Comparison of ENCODE assay signal across 10 mouse cellular contexts in genomic region chr8:71376423-71377030, GRCm38 (mm10). TPM values are rescaled to one million over a fixed set of nuclear protein-coding genes. Genes with fewer than 3 reads are reported as not detected.
DNase-seq lines count a peak whose midpoint lies in the region; ATAC-seq and TF ChIP-seq lines count a peak whose summit lies in the region.
"Had no signal": no experiment of that assay in that cellular context is flagged by ENCODE, and none has a peak within 500 bp of the region (broad histone marks: within the 10 kb centered on the region; RNA-seq: fewer than 3 reads in every experiment).

No protein-coding gene starts in this region.

- no peak overlapping the region for H3K27ac ChIP-seq in heart, embryonic 11.5 days (ENCODE audit: low read depth, low read length)
- H3K27ac ChIP-seq in intestine, postnatal 0 days (ENCODE audit: low read depth, low read length), result 0 out of 2 replicates have a peak overlapping the region, but pooled peaks have one; percentile 70
- peak overlapping the region; percentile 68; the same call in 1 of the 2 replicates for H3K27ac ChIP-seq in midbrain, embryonic 12.5 days (replicated peaks)

- DNase-seq in heart, postnatal 25 days (ENCODE audit: low spot score), result no peak
- DNase-seq in cerebellum, postnatal 36 days, result peak; percentile 20 to 36
- no peak for DNase-seq in layer of hippocampus, adult 9-10 months (ENCODE audit: low spot score)
- no peak for DNase-seq in layer of hippocampus, adult 8-10 months (ENCODE audit: low spot score in 2 of 2)

- 51% methylated on average over 8 of the region's 8 CpGs for WGBS in heart, embryonic 11.5 days (ENCODE audit: insufficient replicate concordance)
- WGBS in intestine, postnatal 0 days, result 52% methylated on average over 8 of the region's 8 CpGs
- WGBS in midbrain, embryonic 12.5 days, result 40% methylated on average over 8 of the region's 8 CpGs

- H3K4me2 ChIP-seq in heart, embryonic 11.5 days, result peak overlapping the region; percentile 61
- H3K4me2 ChIP-seq in intestine, postnatal 0 days (replicated peaks; ENCODE audit: low read depth), result peak overlapping the region; percentile 58
- peak overlapping the region; percentile 56 for H3K4me2 ChIP-seq in midbrain, embryonic 12.5 days (replicated peaks)

- intact Hi-C loops in heart, postnatal 25 days (cut with DNase I), result no loop called here

- peaks cover 35% of the 10 kb centered on the region for H3K4me1 ChIP-seq in heart, embryonic 11.5 days (ENCODE audit: control insufficient read depth, insufficient read depth, low read length)
- peaks cover 19% of the 10 kb centered on the region; the same call in 1 of the 2 replicates for H3K4me1 ChIP-seq in intestine, postnatal 0 days (replicated peaks; ENCODE audit: control insufficient read depth, insufficient read depth, low read length)
- peaks cover 52% of the 10 kb centered on the region for H3K4me1 ChIP-seq in midbrain, embryonic 12.5 days

- peak overlapping the region; percentile 24; the same call in 1 of the 2 replicates for H3K4me3 ChIP-seq in heart, embryonic 11.5 days (ENCODE audit: low read depth, low read length)
- no peak overlapping the region for H3K4me3 ChIP-seq in intestine, postnatal 0 days (ENCODE audit: low read depth, low read length)
- H3K4me3 ChIP-seq in midbrain, embryonic 12.5 days, result peak overlapping the region; percentile 38

- H3K27me3 ChIP-seq in heart, embryonic 11.5 days (ENCODE audit: control insufficient read depth, insufficient read depth, low read length), result peaks cover 2% of the 10 kb centered on the region; the same call in 1 of the 2 replicates
- H3K27me3 ChIP-seq in intestine, postnatal 0 days (replicated peaks; ENCODE audit: control insufficient read depth, insufficient read depth, low read length), result no peaks in the 10 kb centered on the region
- H3K27me3 ChIP-seq in midbrain, embryonic 12.5 days, result peaks cover 24% of the 10 kb centered on the region
- H3K27me3 ChIP-seq: CH12.LX had no signal

- H3K36me3 ChIP-seq in heart, embryonic 11.5 days (ENCODE audit: control insufficient read depth, insufficient read depth, low read length), result peaks cover 23% of the 10 kb centered on the region
- peaks cover 41% of the 10 kb centered on the region for H3K36me3 ChIP-seq in intestine, postnatal 0 days (ENCODE audit: control insufficient read depth, insufficient read depth)
- peaks cover 31% of the 10 kb centered on the region for H3K36me3 ChIP-seq in midbrain, embryonic 12.5 days

- no peak overlapping the region for H3K9ac ChIP-seq in heart, embryonic 11.5 days (ENCODE audit: low read depth, low read length)
- H3K9ac ChIP-seq in intestine, postnatal 0 days (ENCODE audit: low read depth, low read length), result no peak overlapping the region
- H3K9ac ChIP-seq in midbrain, embryonic 12.5 days (replicated peaks), result no peak overlapping the region; the same call in 1 of the 2 replicates

- no peaks in the 10 kb centered on the region for H3K9me3 ChIP-seq in heart, embryonic 11.5 days (replicated peaks; ENCODE audit: control insufficient read depth, low read length)
- no peaks in the 10 kb centered on the region for H3K9me3 ChIP-seq in intestine, postnatal 0 days (ENCODE audit: control insufficient read depth)
- H3K9me3 ChIP-seq in midbrain, embryonic 12.5 days, result no peaks in the 10 kb centered on the region

- TF ChIP-seq CTCF in intestine, postnatal 0 days (IDR thresholded peaks at IDR 0.05; ENCODE audit: low read depth), result no peak

- no peak for ATAC-seq in heart, embryonic 11.5 days (replicated peaks; ENCODE audit: insufficient number of reproducible peaks, low FRiP score, low TSS enrichment)
- no peak for ATAC-seq in intestine, postnatal 0 days
- ATAC-seq in midbrain, embryonic 12.5 days (ENCODE audit: low FRiP score, low read depth), result no peak
- no peak for ATAC-seq in megakaryocyte-erythroid progenitor cell, adult 5-6 weeks (replicated peaks; ENCODE audit: low FRiP score, low TSS enrichment, poor library complexity, severe bottlenecking)

RNA-seq across cellular contexts. Expression of gene Nr2f6, which starts 5.2 kb away (rescaled TPM):
- polyA plus RNA-seq in heart, embryonic 11.5 days (2014; fragmentation: Nextera tagmentation; extraction: Ambion mirVana), result 45.7 and 47.2 TPM in 2 replicates
- 10 to 100 TPM; 56.3 to 56.6 TPM for total RNA-seq in heart, postnatal 25 days (2021)
- 58.3 and 58.5 TPM in 2 replicates for polyA plus RNA-seq in intestine, postnatal 0 days (2015; fragmentation: Nextera tagmentation; extraction: Ambion mirVana)
- polyA plus RNA-seq in midbrain, embryonic 12.5 days (2016; fragmentation: Nextera tagmentation; extraction: Ambion mirVana), result 54.4 and 58.5 TPM in 2 replicates
- 10 to 100 TPM; 38.7 to 46.1 (median 41.2) TPM for total RNA-seq in layer of hippocampus, adult 8-10 months (2022)
- total RNA-seq in megakaryocyte-erythroid progenitor cell, adult 5-6 weeks (2014; fragmentation: Nextera tagmentation), result 1.4 and 3.2 TPM in 2 replicates
- 1.7 TPM in 1 of 2 replicates, not detected in the other for total RNA-seq in megakaryocyte-erythroid progenitor cell, adult 5-6 weeks (2017)

RNA-seq across cellular contexts. Expression of gene Ocel1, which starts 5.4 kb away (rescaled TPM):
- 2.7 and 2.9 TPM in 2 replicates for polyA plus RNA-seq in heart, embryonic 11.5 days (2014; fragmentation: Nextera tagmentation; extraction: Ambion mirVana)
- 10 to 100 TPM; 13.2 to 14.3 TPM for total RNA-seq in heart, postnatal 25 days (2021)
- polyA plus RNA-seq in intestine, postnatal 0 days (2015; fragmentation: Nextera tagmentation; extraction: Ambion mirVana), result 20.0 and 20.5 TPM in 2 replicates
- polyA plus RNA-seq in midbrain, embryonic 12.5 days (2016; fragmentation: Nextera tagmentation; extraction: Ambion mirVana), result 4.5 and 6.3 TPM in 2 replicates
- 10 to 100 TPM; 10.3 to 15.9 (median 14.1) TPM for total RNA-seq in layer of hippocampus, adult 8-10 months (2022)
- total RNA-seq in megakaryocyte-erythroid progenitor cell, adult 5-6 weeks (2014; fragmentation: Nextera tagmentation), result 6.4 and 7.4 TPM in 2 replicates
- total RNA-seq in megakaryocyte-erythroid progenitor cell, adult 5-6 weeks (2017), result 8.1 and 13.8 TPM in 2 replicates

RNA-seq across cellular contexts. Expression of gene Use1, which starts 9.9 kb away (rescaled TPM):
- polyA plus RNA-seq in heart, embryonic 11.5 days (2014; fragmentation: Nextera tagmentation; extraction: Ambion mirVana), result 73.3 and 80.7 TPM in 2 replicates
- total RNA-seq in heart, postnatal 25 days (2021), result 100 to 1,000 TPM; 116 to 128 TPM
- 98.4 and 106 TPM in 2 replicates for polyA plus RNA-seq in intestine, postnatal 0 days (2015; fragmentation: Nextera tagmentation; extraction: Ambion mirVana)
- 75.8 and 82.5 TPM in 2 replicates for polyA plus RNA-seq in midbrain, embryonic 12.5 days (2016; fragmentation: Nextera tagmentation; extraction: Ambion mirVana)
- 100 to 1,000 TPM in 3 of 4 experiments, 10 to 100 TPM in 1; 98.8 to 130 (median 117) TPM for total RNA-seq in layer of hippocampus, adult 8-10 months (2022)
- 147 and 161 TPM in 2 replicates for total RNA-seq in megakaryocyte-erythroid progenitor cell, adult 5-6 weeks (2014; fragmentation: Nextera tagmentation)
- total RNA-seq in megakaryocyte-erythroid progenitor cell, adult 5-6 weeks (2017), result 129 and 139 TPM in 2 replicates

RNA-seq across cellular contexts. Expression of gene Ushbp1, which starts 19.1 kb away (rescaled TPM):
- polyA plus RNA-seq in heart, embryonic 11.5 days (2014; fragmentation: Nextera tagmentation; extraction: Ambion mirVana), result 3.0 and 4.3 TPM in 2 replicates
- total RNA-seq in heart, postnatal 25 days (2021), result 10 to 100 TPM; 24.5 to 32.5 TPM
- polyA plus RNA-seq in intestine, postnatal 0 days (2015; fragmentation: Nextera tagmentation; extraction: Ambion mirVana), result 4.1 and 4.9 TPM in 2 replicates
- polyA plus RNA-seq in midbrain, embryonic 12.5 days (2016; fragmentation: Nextera tagmentation; extraction: Ambion mirVana), result 5.6 and 5.9 TPM in 2 replicates
- 1 to 10 TPM; 3.5 to 4.9 (median 4.1) TPM for total RNA-seq in layer of hippocampus, adult 8-10 months (2022)
- total RNA-seq in megakaryocyte-erythroid progenitor cell, adult 5-6 weeks (2014; fragmentation: Nextera tagmentation), result not detected in 2 replicates
- total RNA-seq in megakaryocyte-erythroid progenitor cell, adult 5-6 weeks (2017), result not detected in 2 replicates
- total RNA-seq: CH12.LX; common myeloid progenitor, adult 5-6 weeks had no signal

RNA-seq across cellular contexts. Expression of gene Babam1, which starts 20.1 kb away (rescaled TPM):
- polyA plus RNA-seq in heart, embryonic 11.5 days (2014; fragmentation: Nextera tagmentation; extraction: Ambion mirVana), result 89.6 and 92.1 TPM in 2 replicates
- 10 to 100 TPM; 67.0 to 69.5 TPM for total RNA-seq in heart, postnatal 25 days (2021)
- 66.8 and 68.6 TPM in 2 replicates for polyA plus RNA-seq in intestine, postnatal 0 days (2015; fragmentation: Nextera tagmentation; extraction: Ambion mirVana)
- 91.7 and 102 TPM in 2 replicates for polyA plus RNA-seq in midbrain, embryonic 12.5 days (2016; fragmentation: Nextera tagmentation; extraction: Ambion mirVana)
- 100 to 1,000 TPM in 3 of 4 experiments, 10 to 100 TPM in 1; 95.9 to 110 (median 108) TPM for total RNA-seq in layer of hippocampus, adult 8-10 months (2022)
- 107 and 130 TPM in 2 replicates for total RNA-seq in megakaryocyte-erythroid progenitor cell, adult 5-6 weeks (2014; fragmentation: Nextera tagmentation)
- 73.7 and 90.2 TPM in 2 replicates for total RNA-seq in megakaryocyte-erythroid progenitor cell, adult 5-6 weeks (2017)

Comparison
In these comparisons a context has a peak if more than half of its experiments do, and no peak if none do; other contexts are left out.
1. DNase-seq: peak in cerebellum, postnatal 36 days (2 of 2); none in heart, postnatal 25 days (single experiment), layer of hippocampus, adult 9-10 months (single experiment) and layer of hippocampus, adult 8-10 months (0 of 2).
2. RNA of gene Nr2f6, which starts 5.2 kb away (total RNA-seq): 56.3 to 56.6 TPM in heart, postnatal 25 days and 38.7 to 46.1 TPM in layer of hippocampus, adult 8-10 months; 1.4 to 3.2 TPM in megakaryocyte-erythroid progenitor cell, adult 5-6 weeks; every median in the first group is over 4 times any median in the second.
3. Peak in every context shown above with its lines, with median percentiles within 50 percentile points of each other: H3K4me2 ChIP-seq.